ENCODE assay signal across 8 mouse cellular contexts in genomic region chr4:135762251-135762906, GRCm38 (mm10). TPM values are rescaled to one million over a fixed set of nuclear protein-coding genes. Genes with fewer than 3 reads are reported as not detected.
DNase-seq lines count a peak whose midpoint lies in the region; ATAC-seq and TF ChIP-seq lines count a peak whose summit lies in the region.

No protein-coding gene starts in this region.

- peaks cover 9 to 12% of the 10 kb centered on the region in 2 experiments; a peak in 3 of 4 replicates for H3K4me1 ChIP-seq in ES-E14 (ENCODE audit: control insufficient read depth in 2 of 2, insufficient read depth in 2 of 2, low read length in 2 of 2, poor library complexity in 1 of 2)
- no peaks in the 10 kb centered on the region; the same call in 1 of the 2 replicates for H3K4me1 ChIP-seq in bone marrow, adult 2 months (ENCODE audit: control insufficient read depth, insufficient read depth, low read length)
- H3K4me1 ChIP-seq in forebrain, embryonic 16.5 days (replicated peaks; ENCODE audit: control insufficient read depth, insufficient read depth, low read length) = no peaks in the 10 kb centered on the region
- H3K4me1 ChIP-seq in hindbrain, embryonic 15.5 days (replicated peaks) = peaks cover 5% of the 10 kb centered on the region

- H3K27me3 ChIP-seq in forebrain, embryonic 16.5 days (replicated peaks; ENCODE audit: control insufficient read depth, insufficient read depth, low read length) = no peaks in the 10 kb centered on the region
- H3K27me3 ChIP-seq in hindbrain, embryonic 15.5 days = no peaks in the 10 kb centered on the region

- intact Hi-C loops in left cerebral cortex, postnatal 4 days (cut with DNase I) = no loop called here

- H3K4me3 ChIP-seq in ES-E14 (ENCODE audit: insufficient read depth in 1 of 2, low read depth in 1 of 2, low read length in 2 of 2, poor library complexity in 1 of 2, severe bottlenecking in 1 of 2) = peak overlapping the region; percentile 30 to 72; a peak in 3 of 4 replicates
- peak overlapping the region; percentile 13 for H3K4me3 ChIP-seq in bone marrow, adult 2 months (replicated peaks; ENCODE audit: control insufficient read depth, low read depth, low read length)
- H3K4me3 ChIP-seq in forebrain, embryonic 16.5 days (replicated peaks; ENCODE audit: low read length) = peak overlapping the region; percentile 21; the same call in 1 of the 2 replicates
- H3K4me3 ChIP-seq in hindbrain, embryonic 15.5 days = peak overlapping the region; percentile 29

- WGBS in bone marrow, adult 2 months = 8% methylated on average over 19 of the region's 19 CpGs
- WGBS in forebrain, embryonic 16.5 days = 8% methylated on average over 19 of the region's 19 CpGs
- 9% methylated on average over 19 of the region's 19 CpGs for WGBS in hindbrain, embryonic 15.5 days

- 0 out of 2 replicates have a peak, but pooled peaks have one; percentile 13 for TF ChIP-seq POLR2A in bone marrow, adult 2 months (IDR thresholded peaks at IDR 0.05; ENCODE audit: borderline replicate concordance, control insufficient read depth, low read depth, low read length)

- ATAC-seq in forebrain, embryonic 16.5 days = peak; percentile 31
- no peak; the same call in 1 of the 2 replicates for ATAC-seq in hindbrain, embryonic 15.5 days (ENCODE audit: low FRiP score, low read depth)
- peak; percentile 87 for ATAC-seq in megakaryocyte-erythroid progenitor cell, adult 5-6 weeks (replicated peaks; ENCODE audit: low FRiP score, low TSS enrichment, poor library complexity, severe bottlenecking)

- no peak for TF ChIP-seq CTCF in bone marrow, adult 2 months (IDR thresholded peaks at IDR 0.05; ENCODE audit: control insufficient read depth, insufficient read depth, low read length)

- no peak overlapping the region for H3K9ac ChIP-seq in ES-E14 (ENCODE audit: insufficient read depth, low read depth, low read length, poor library complexity, severe bottlenecking)
- H3K9ac ChIP-seq in forebrain, embryonic 16.5 days (replicated peaks; ENCODE audit: low read depth, low read length) = no peak overlapping the region
- H3K9ac ChIP-seq in hindbrain, embryonic 15.5 days = peak overlapping the region; percentile 37; the same call in 1 of the 2 replicates

- in situ Hi-C loops in ES-E14 (cut with MboI; ENCODE audit: low sequenced_read_pairs in 2 of 2, unreplicated experiment in 2 of 2) = no loop called here

- H3K27ac ChIP-seq in ES-E14 (ENCODE audit: insufficient read depth, low read depth, low read length, poor library complexity, severe bottlenecking) = no peak overlapping the region
- H3K27ac ChIP-seq in bone marrow, adult 2 months (ENCODE audit: control insufficient read depth, insufficient read depth, low read depth, low read length, poor library complexity) = no peak overlapping the region
- H3K27ac ChIP-seq in forebrain, embryonic 16.5 days (ENCODE audit: low read length) = no peak overlapping the region
- no peak overlapping the region for H3K27ac ChIP-seq in hindbrain, embryonic 15.5 days (replicated peaks)

- peak overlapping the region; percentile 45 for H3K4me2 ChIP-seq in forebrain, embryonic 16.5 days (ENCODE audit: low read length)
- peak overlapping the region; percentile 57 for H3K4me2 ChIP-seq in hindbrain, embryonic 15.5 days

- peak; percentile 75 for DNase-seq in ES-E14 (ENCODE audit: low read depth, low spot score)
- DNase-seq in left cerebral cortex, postnatal 4 days = peak; percentile 76
- DNase-seq in right cerebral cortex, postnatal 25 days = peak; percentile 24
- peak; percentile 74 to 80 for DNase-seq in urinary bladder, postnatal 4 days (ENCODE audit: low spot score in 2 of 2)

- no peaks in the 10 kb centered on the region for H3K36me3 ChIP-seq in ES-E14 (ENCODE audit: control insufficient read depth, insufficient read depth, low read length, poor library complexity, severe bottlenecking)
- no peaks in the 10 kb centered on the region for H3K36me3 ChIP-seq in forebrain, embryonic 16.5 days (ENCODE audit: control insufficient read depth, insufficient read depth)
- H3K36me3 ChIP-seq in hindbrain, embryonic 15.5 days = no peaks in the 10 kb centered on the region

- no peaks in the 10 kb centered on the region for H3K9me3 ChIP-seq in ES-E14 (ENCODE audit: control insufficient read depth, insufficient read depth, low read depth, low read length)
- no peaks in the 10 kb centered on the region for H3K9me3 ChIP-seq in forebrain, embryonic 16.5 days (ENCODE audit: control insufficient read depth, low read length)
- no peaks in the 10 kb centered on the region for H3K9me3 ChIP-seq in hindbrain, embryonic 15.5 days

TF ChIP-seq in ES-E14, 5 proteins besides CTCF, POLR2A, EP300 and RAD21:
- TF ChIP-seq ZC3H11A (IDR thresholded peaks at IDR 0.05; ENCODE audit: borderline replicate concordance, low read depth, low read length) = no peak
- TF ChIP-seq ZNF384 (IDR thresholded peaks at IDR 0.05; ENCODE audit: low read depth, low read length) = peak; percentile 63
- TF ChIP-seq MAFK (IDR thresholded peaks at IDR 0.05; ENCODE audit: insufficient read depth, low read depth, low read length) = no peak
- 0 out of 2 replicates have a peak, but pooled peaks have one; percentile 24 for TF ChIP-seq HCFC1 (IDR thresholded peaks at IDR 0.05; ENCODE audit: borderline replicate concordance, insufficient read depth, low read length)

RNA-seq across cellular contexts. Expression of gene Myom3, which starts 2.9 kb away (rescaled TPM):
- total RNA-seq in ES-E14 (2012; rRNA removed) = 0.85 and 0.95 TPM in 2 replicates
- not detected in 2 replicates for polyA plus RNA-seq in bone marrow, adult 2 months (2011; ENCODE audit: insufficient read depth, insufficient read length, low replicate concordance, missing spikeins)
- 0.29 and 0.34 TPM in 2 replicates for polyA plus RNA-seq in forebrain, embryonic 16.5 days (2015; fragmentation: Nextera tagmentation; extraction: Ambion mirVana)
- 0.31 and 0.38 TPM in 2 replicates for polyA plus RNA-seq in hindbrain, embryonic 15.5 days (2015; fragmentation: Nextera tagmentation; extraction: Ambion mirVana)
- total RNA-seq in left cerebral cortex, postnatal 4 days (2021) = under 1 TPM; 0.81 to 0.86 TPM
- total RNA-seq in megakaryocyte-erythroid progenitor cell, adult 5-6 weeks (2014; fragmentation: Nextera tagmentation) = not detected in 2 replicates
- total RNA-seq in megakaryocyte-erythroid progenitor cell, adult 5-6 weeks (2017) = not detected in 2 replicates

RNA-seq across cellular contexts. Expression of gene Il22ra1, which starts 34.4 kb away (rescaled TPM):
- total RNA-seq in ES-E14 (2012; rRNA removed) = 0.36 and 0.37 TPM in 2 replicates
- polyA plus RNA-seq in bone marrow, adult 2 months (2011; ENCODE audit: insufficient read depth, insufficient read length, low replicate concordance, missing spikeins) = not detected in 2 replicates
- polyA plus RNA-seq in forebrain, embryonic 16.5 days (2015; fragmentation: Nextera tagmentation; extraction: Ambion mirVana) = not detected in 2 replicates
- not detected in 2 replicates for polyA plus RNA-seq in hindbrain, embryonic 15.5 days (2015; fragmentation: Nextera tagmentation; extraction: Ambion mirVana)
- under 1 TPM; 0.24 to 0.26 TPM for total RNA-seq in left cerebral cortex, postnatal 4 days (2021)
- total RNA-seq in megakaryocyte-erythroid progenitor cell, adult 5-6 weeks (2014; fragmentation: Nextera tagmentation) = not detected in 2 replicates
- total RNA-seq in megakaryocyte-erythroid progenitor cell, adult 5-6 weeks (2017) = not detected in 2 replicates

Comparison
In these comparisons a context has a peak if more than half of its experiments do, and no peak if none do; other contexts are left out.
1. DNase-seq: peak in every context shown above with its lines; median percentile 77 in urinary bladder, postnatal 4 days; 76 in left cerebral cortex, postnatal 4 days; 75 in ES-E14; 24 in right cerebral cortex, postnatal 25 days.